ENCODE assay signal across 8 mouse cellular contexts in genomic region chrX:101300427-101301030, GRCm38 (mm10). TPM values are rescaled to one million over a fixed set of nuclear protein-coding genes. Genes with fewer than 3 reads are reported as not detected.
DNase-seq lines count a peak whose midpoint lies in the region; ATAC-seq lines count a peak whose summit lies in the region.

No protein-coding gene starts in this region.

- H3K27me3 ChIP-seq in limb, embryonic 11.5 days (ENCODE audit: control insufficient read depth, insufficient read depth, low read length) = peaks cover 5% of the 10 kb centered on the region; the same call in 1 of the 2 replicates

- peak overlapping the region; percentile 37 for H3K4me3 ChIP-seq in limb, embryonic 11.5 days (ENCODE audit: low read depth, low read length)

- DNase-seq in cerebellum, adult 9-11 months = peak; percentile 32
- DNase-seq in cerebellum, adult 8-10 months = no peak
- DNase-seq in lung, postnatal 10 days = peak; percentile 22
- DNase-seq in lung, postnatal 25 days (ENCODE audit: low spot score) = no peak
- peak; percentile 35 for DNase-seq in limb, embryonic 11.5 days (ENCODE audit: low spot score)
- peak; percentile 21 for DNase-seq in telencephalon, adult 2 months (ENCODE audit: low read depth, low spot score)
- DNase-seq in adipocyte (ENCODE audit: low spot score) = no peak
- DNase-seq in right cerebral cortex, postnatal 4 days = no peak

- peaks cover 8% of the 10 kb centered on the region; the same call in 1 of the 2 replicates for H3K36me3 ChIP-seq in limb, embryonic 11.5 days (ENCODE audit: control insufficient read depth, insufficient read depth, low read length)

- no peaks in the 10 kb centered on the region for H3K9me3 ChIP-seq in limb, embryonic 11.5 days (ENCODE audit: control insufficient read depth, low read length)

- WGBS in limb, embryonic 11.5 days = 44% methylated on average over 13 of the region's 13 CpGs

- H3K9ac ChIP-seq in limb, embryonic 11.5 days (ENCODE audit: low read length) = peak overlapping the region; percentile 34

- H3K4me2 ChIP-seq in limb, embryonic 11.5 days (ENCODE audit: low read depth, severe bottlenecking) = peak overlapping the region; percentile 49

- ATAC-seq in limb, embryonic 11.5 days (ENCODE audit: insufficient number of reproducible peaks, low FRiP score, low TSS enrichment, low read depth) = no peak; the same call in 1 of the 2 replicates

- H3K4me1 ChIP-seq in limb, embryonic 11.5 days (ENCODE audit: control insufficient read depth, insufficient read depth, low read length) = no peaks in the 10 kb centered on the region

- H3K27ac ChIP-seq in limb, embryonic 11.5 days (replicated peaks; ENCODE audit: low read depth, low read length) = 0 out of 2 replicates have a peak overlapping the region, but pooled peaks have one; percentile 56

RNA-seq across cellular contexts. Expression of gene Nlgn3, which starts 1.6 kb away (rescaled TPM):
- polyA plus RNA-seq in limb, embryonic 11.5 days (2014; fragmentation: Nextera tagmentation; extraction: Ambion mirVana) = 11.3 and 12.3 TPM in 2 replicates

RNA-seq across cellular contexts. Expression of gene Med12, which starts 26.7 kb away (rescaled TPM):
- polyA plus RNA-seq in limb, embryonic 11.5 days (2014; fragmentation: Nextera tagmentation; extraction: Ambion mirVana) = 57.6 and 58.2 TPM in 2 replicates

RNA-seq across cellular contexts. Expression of gene Gm20489, which starts 31.7 kb away (rescaled TPM):
- polyA plus RNA-seq in limb, embryonic 11.5 days (2014; fragmentation: Nextera tagmentation; extraction: Ambion mirVana) = not detected in 2 replicates

RNA-seq across cellular contexts. Expression of gene Il2rg, which starts 32.5 kb away (rescaled TPM):
- 4.4 and 4.6 TPM in 2 replicates for polyA plus RNA-seq in limb, embryonic 11.5 days (2014; fragmentation: Nextera tagmentation; extraction: Ambion mirVana)

RNA-seq across cellular contexts. Expression of gene Gm614, which starts 36.7 kb away (rescaled TPM):
- not detected in 2 replicates for polyA plus RNA-seq in limb, embryonic 11.5 days (2014; fragmentation: Nextera tagmentation; extraction: Ambion mirVana)

Comparison
In these comparisons a context has a peak if more than half of its experiments do, and no peak if none do; other contexts are left out.
1. DNase-seq: peak in cerebellum, adult 9-11 months (single experiment), lung, postnatal 10 days (single experiment), limb, embryonic 11.5 days (single experiment) and telencephalon, adult 2 months (single experiment); none in cerebellum, adult 8-10 months (single experiment), lung, postnatal 25 days (single experiment), adipocyte (single experiment) and right cerebral cortex, postnatal 4 days (single experiment).